Comparison of ENCODE assay signal across 14 mouse cellular contexts in the genomic region with DNA sequence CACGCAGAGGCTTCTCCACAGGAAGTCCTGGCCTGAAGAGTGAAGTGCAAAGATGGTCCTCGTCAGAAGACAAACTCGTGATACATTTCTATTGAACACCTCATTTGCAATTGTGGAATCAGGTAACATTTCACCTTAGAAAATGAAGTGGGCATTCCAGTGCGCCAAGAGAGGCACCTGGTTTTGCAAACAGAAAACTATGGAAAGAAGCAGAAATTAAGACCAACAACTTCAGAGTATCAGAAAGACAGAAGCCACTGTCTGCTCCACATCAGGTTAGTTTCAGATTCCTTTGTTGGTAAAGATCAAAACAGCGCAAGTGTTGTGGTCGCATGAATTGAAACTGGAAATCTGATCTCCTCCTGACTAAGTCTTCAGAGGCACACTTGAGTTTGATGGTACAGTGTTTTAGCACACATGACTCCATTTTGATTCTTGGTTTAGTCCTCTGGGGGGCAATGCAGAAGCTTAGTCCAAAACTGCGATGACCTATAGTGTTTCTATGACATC.
"Had no signal": no experiment of that assay in that cellular context is flagged by ENCODE, and none has a peak within 500 bp of the region (broad histone marks: within the 10 kb centered on the region; RNA-seq: fewer than 3 reads in every experiment).

No protein-coding gene starts in this region.

- DNase-seq: kidney, adult 11 months; kidney, adult 9 months; kidney, postnatal 10 days; kidney, postnatal 4 days; lung, adult 18-20 months; spleen, adult 18-20 months; thymus, postnatal 14 days had no signal

- H3K9ac ChIP-seq: limb, embryonic 13.5 days; liver, embryonic 14.5 days; midbrain, embryonic 13.5 days; neural tube, embryonic 12.5 days; stomach, embryonic 15.5 days had no signal

- H3K36me3 ChIP-seq: limb, embryonic 13.5 days; midbrain, embryonic 13.5 days; neural tube, embryonic 12.5 days; stomach, embryonic 15.5 days had no signal

- ATAC-seq: midbrain, embryonic 13.5 days had no signal

- H3K9me3 ChIP-seq: limb, embryonic 13.5 days; midbrain, embryonic 13.5 days; neural tube, embryonic 12.5 days; stomach, embryonic 15.5 days had no signal

- H3K4me2 ChIP-seq: limb, embryonic 13.5 days; midbrain, embryonic 13.5 days; neural tube, embryonic 12.5 days; stomach, embryonic 15.5 days had no signal

- H3K27me3 ChIP-seq: limb, embryonic 13.5 days; midbrain, embryonic 13.5 days; neural tube, embryonic 12.5 days; stomach, embryonic 15.5 days had no signal

- H3K27ac ChIP-seq: layer of hippocampus, adult 2 months; limb, embryonic 13.5 days; liver, embryonic 14.5 days; midbrain, embryonic 13.5 days; neural tube, embryonic 12.5 days; stomach, embryonic 15.5 days had no signal

- H3K4me3 ChIP-seq: layer of hippocampus, adult 2 months; limb, embryonic 13.5 days; midbrain, embryonic 13.5 days; myocyte; neural tube, embryonic 12.5 days; stomach, embryonic 15.5 days had no signal
